Mouse (Mus musculus) midbrain, embryonic 14.5 days (tissue): Measurements from ENCODE around the gene Sugp1. TPM values are rescaled to one million over a fixed set of nuclear protein-coding genes. Genes with fewer than 3 reads are reported as not detected.

Experiments used
- ATAC-seq: fragments of 200-750 bp; cut with Nextera tagmentation; 2 replicates; pipeline ENCODE4 v1.8.0; 2017; ENCODE audit warnings: moderate number of reproducible peaks, moderate library complexity; ENCODE audit not compliant: low FRiP score, low TSS enrichment
- DNase-seq: peaks from one replicate; pipeline ENCODE4 v3.0.0-alpha.2; 2015
- H3K27ac ChIP-seq: fragments of 300-500 bp; sonication (generic); replicated peaks from 2 replicates; pipeline ENCODE4 v1.5.1; 2014; ENCODE audit warnings: mild to moderate bottlenecking, low read depth, low read length, moderate library complexity
- H3K27me3 ChIP-seq: fragments of 300-500 bp; sonication (generic); 2 replicates; pipeline ENCODE4 v1.6.1; 2014; ENCODE audit warnings: low read length, control low read depth, mixed read lengths; ENCODE audit not compliant: control insufficient read depth, insufficient read depth
- H3K36me3 ChIP-seq: fragments of 300-500 bp; sonication (generic); 2 replicates; pipeline ENCODE4 v1.6.1; 2014; ENCODE audit warnings: low read length, control low read depth; ENCODE audit not compliant: control insufficient read depth, insufficient read depth
- H3K4me1 ChIP-seq: fragments of 300-500 bp; sonication (generic); 2 replicates; pipeline ENCODE4 v1.6.1; 2014; ENCODE audit warnings: mild to moderate bottlenecking, antibody characterized with exemption, low read length, control low read depth; ENCODE audit not compliant: control insufficient read depth, insufficient read depth
- H3K4me2 ChIP-seq: fragments of 300-500 bp; sonication (generic); 2 replicates; pipeline ENCODE4 v1.6.1; 2014; ENCODE audit warnings: mild to moderate bottlenecking, low read length, moderate library complexity
- H3K4me3 ChIP-seq: fragments of 300-500 bp; sonication (generic); replicated peaks from 2 replicates; pipeline ENCODE4 v1.5.1; 2014; ENCODE audit warnings: low read depth, low read length
- H3K9ac ChIP-seq: fragments of 300-500 bp; sonication (generic); replicated peaks from 2 replicates; pipeline ENCODE4 v1.6.1; 2014; ENCODE audit warnings: mild to moderate bottlenecking, low read length, moderate library complexity
- H3K9me3 ChIP-seq: fragments of 300-500 bp; sonication (generic); 2 replicates; pipeline ENCODE4 v1.6.1; 2016; ENCODE audit warnings: low read length, control low read depth, mixed read lengths; ENCODE audit not compliant: control insufficient read depth
- WGBS: fragments of 180-500 bp; shearing (Covaris S2); extraction: QIAGEN DNeasy Blood & Tissue Kit; methylation state at CpG from one replicate; pipeline ENCODE4 v1.1.7; 2014; 5-methylcytosine and 5-hydroxymethylcytosine counted together
- polyA plus RNA-seq: library from polyadenylated mRNA; unstranded; fragments of >200 nt; fragmentation: Nextera tagmentation; extraction: Ambion mirVana; gene quantifications from 2 replicates; pipeline ENCODE4 v1.2.1, GENCODE M21; 2014

Sugp1 gene
- polyA plus RNA-seq, 1 experiment from 2014 or later: 52.7 TPM

- no peaks in the 10 kb centered on the region for H3K9me3 ChIP-seq
- no peak overlapping the region for H3K9ac ChIP-seq
- H3K36me3 ChIP-seq: peaks cover 99% of the 10 kb centered on the region
- DNase-seq: no peak
- 94% methylated on average over 2 of the region's 2 CpGs for WGBS
- H3K4me1 ChIP-seq: 0 out of 2 replicates have a peak, but pooled peaks cover 3% of the 10 kb centered on the region
- H3K27me3 ChIP-seq: peaks cover 5% of the 10 kb centered on the region; the same call in 1 of the 2 replicates
- H3K4me2 ChIP-seq: no peak overlapping the region
- H3K4me3 ChIP-seq: no peak overlapping the region
- H3K27ac ChIP-seq: no peak overlapping the region
- ATAC-seq: no peak
Observed at GRCm38 (mm10) chr8:70110451-70110850, 67.8 kb downstream of the Sugp1 start.

GRCm38 (mm10) chr8:70111192-70111795 is 68.7 kb downstream of the Sugp1 start:
- Histone ChIP-seq H3K36me3 (peaks cover 100% of the 10 kb centered on the region), H3K9me3 (no peaks in the 10 kb centered on the region), H3K4me3 (no peak overlapping the region), H3K4me2 (no peak overlapping the region), H3K9ac (no peak overlapping the region), H3K27ac (no peak overlapping the region), H3K4me1 (0 out of 2 replicates have a peak, but pooled peaks cover 3% of the 10 kb centered on the region), H3K27me3 (peaks cover 5% of the 10 kb centered on the region; the same call in 1 of the 2 replicates)
- ATAC-seq: no peak
- no peak for DNase-seq
- 56% methylated on average over 23 of the region's 23 CpGs for WGBS

GRCm38 (mm10) chr8:70112401-70113016 is 69.9 kb downstream of the Sugp1 start:
- no peak for ATAC-seq
- peaks cover 88% of the 10 kb centered on the region for H3K36me3 ChIP-seq
- peaks cover 10% of the 10 kb centered on the region for H3K4me1 ChIP-seq
- H3K4me2 ChIP-seq: peak overlapping the region; percentile 12; the same call in 1 of the 2 replicates
- no peak overlapping the region for H3K4me3 ChIP-seq
- 0 out of 2 replicates have a peak overlapping the region, but pooled peaks have one; percentile 29 for H3K9ac ChIP-seq
- H3K27me3 ChIP-seq: peaks cover 5% of the 10 kb centered on the region; the same call in 1 of the 2 replicates
- no peaks in the 10 kb centered on the region for H3K9me3 ChIP-seq
- peak; percentile 66 for DNase-seq
- 6% methylated on average over 43 of the region's 43 CpGs for WGBS
- H3K27ac ChIP-seq: no peak overlapping the region

- H3K9me3 ChIP-seq: no peaks in the 10 kb centered on the region
- peaks cover 68% of the 10 kb centered on the region for H3K36me3 ChIP-seq
- H3K4me3 ChIP-seq: no peak overlapping the region
- H3K4me2 ChIP-seq: no peak overlapping the region
- no peak overlapping the region for H3K9ac ChIP-seq
- H3K27ac ChIP-seq: no peak overlapping the region
- peaks cover 5% of the 10 kb centered on the region; the same call in 1 of the 2 replicates for H3K27me3 ChIP-seq
- 20% methylated on average over 6 of the region's 6 CpGs for WGBS
- DNase-seq (no peak), ATAC-seq (no peak)
- H3K4me1 ChIP-seq: peaks cover 20% of the 10 kb centered on the region
Observed at GRCm38 (mm10) chr8:70114488-70114887, 71.9 kb downstream of the Sugp1 start.

- no peak for DNase-seq
- Histone ChIP-seq H3K4me1 (peaks cover 20% of the 10 kb centered on the region), H3K9me3 (no peaks in the 10 kb centered on the region), H3K27ac (no peak overlapping the region), H3K9ac (no peak overlapping the region), H3K4me3 (no peak overlapping the region), H3K36me3 (peaks cover 64% of the 10 kb centered on the region), H3K27me3 (peaks cover 5% of the 10 kb centered on the region; the same call in 1 of the 2 replicates), H3K4me2 (no peak overlapping the region)
- 72% methylated on average over 13 of the region's 13 CpGs for WGBS
- ATAC-seq: no peak
Observed at GRCm38 (mm10) chr8:70114892-70115291, 72.3 kb downstream of the Sugp1 start.

DNA sequence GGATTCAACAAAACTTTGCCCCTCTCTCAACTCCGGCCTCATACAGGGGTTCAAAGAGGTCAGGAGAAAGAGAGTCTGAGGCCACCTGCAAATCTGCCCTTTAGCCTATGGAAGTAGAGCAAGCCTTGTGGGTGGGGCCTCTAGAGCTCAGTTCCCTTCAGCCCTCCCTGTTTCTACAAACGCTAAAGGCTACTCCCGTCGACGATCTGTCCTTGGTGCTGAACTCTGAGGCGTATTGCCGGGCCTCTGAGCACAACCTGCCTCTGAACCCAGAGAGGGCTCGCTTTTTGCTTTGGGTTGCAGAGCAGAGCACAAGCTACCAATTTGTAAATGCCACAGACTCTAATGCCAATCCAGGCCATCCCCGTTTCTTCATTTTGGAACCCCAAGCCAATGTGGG is 75.0 kb downstream of the Sugp1 start:
- 11% methylated on average over 9 of the region's 9 CpGs for WGBS
- Histone ChIP-seq H3K4me1 (peaks cover 19% of the 10 kb centered on the region), H3K27ac (no peak overlapping the region), H3K4me3 (peak overlapping the region; percentile 81), H3K9me3 (no peaks in the 10 kb centered on the region), H3K4me2 (peak overlapping the region; percentile 84), H3K9ac (peak overlapping the region; percentile 91; the same call in 1 of the 2 replicates), H3K27me3 (peaks cover 5% of the 10 kb centered on the region; the same call in 1 of the 2 replicates), H3K36me3 (peaks cover 37% of the 10 kb centered on the region)
- DNase-seq (peak; percentile 30), ATAC-seq (no peak)

GRCm38 (mm10) chr8:70118726-70119700 is 76.4 kb downstream of the Sugp1 start:
- DNase-seq (peak; percentile 90), ATAC-seq (peak; percentile 86)
- Histone ChIP-seq H3K9me3 (no peaks in the 10 kb centered on the region), H3K9ac (peak overlapping the region; percentile 91), H3K4me2 (peak overlapping the region; percentile 84), H3K4me1 (peaks cover 17% of the 10 kb centered on the region), H3K4me3 (peak overlapping the region; percentile 81), H3K27me3 (peaks cover 5% of the 10 kb centered on the region; the same call in 1 of the 2 replicates), H3K36me3 (peaks cover 23% of the 10 kb centered on the region), H3K27ac (peak overlapping the region; percentile 97)
- 1% methylated on average over 17 of the region's 17 CpGs for WGBS

DNA sequence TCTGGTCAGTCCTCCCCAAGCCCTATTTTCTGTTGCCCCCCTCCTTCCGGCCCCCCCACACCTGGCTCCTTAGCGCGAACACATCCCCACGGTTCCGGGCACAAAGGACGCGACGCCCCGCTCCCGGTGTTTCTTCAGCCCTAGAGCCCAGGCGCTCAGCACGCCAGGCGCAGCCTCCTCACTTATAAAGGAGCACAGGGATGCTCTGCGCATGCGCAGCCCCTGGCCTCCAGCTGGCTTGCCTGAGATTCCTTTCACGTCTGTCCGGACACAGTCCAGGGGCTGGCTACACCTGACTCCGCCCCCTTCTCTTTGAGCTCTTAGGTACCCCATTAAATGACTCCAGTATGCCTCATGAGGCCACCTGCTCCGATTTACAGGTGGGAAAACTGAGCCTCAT is 78.1 kb downstream of the Sugp1 start, which contains the start of gene Ncan:
Ncan (minus strand) TSS at position 207 of the 400 bp plus-strand sequence.
- Histone ChIP-seq H3K4me1 (peaks cover 17% of the 10 kb centered on the region), H3K27ac (peak within 1 kb of the TSS; percentile 97), H3K4me2 (peak within 1 kb of the TSS; percentile 84), H3K27me3 (no peaks in the 10 kb centered on the region), H3K4me3 (peak within 1 kb of the TSS; percentile 81), H3K9ac (peak within 1 kb of the TSS; percentile 91), H3K36me3 (peaks cover 6% of the 10 kb centered on the region), H3K9me3 (no peaks in the 10 kb centered on the region)
- 1% methylated on average over 19 of the region's 19 CpGs for WGBS
- ATAC-seq (peak; percentile 81), DNase-seq (peak; percentile 96)
